Mouse (Mus musculus): ENCODE measurements around the gene Gm40193.

Gm40193 gene

DNA sequence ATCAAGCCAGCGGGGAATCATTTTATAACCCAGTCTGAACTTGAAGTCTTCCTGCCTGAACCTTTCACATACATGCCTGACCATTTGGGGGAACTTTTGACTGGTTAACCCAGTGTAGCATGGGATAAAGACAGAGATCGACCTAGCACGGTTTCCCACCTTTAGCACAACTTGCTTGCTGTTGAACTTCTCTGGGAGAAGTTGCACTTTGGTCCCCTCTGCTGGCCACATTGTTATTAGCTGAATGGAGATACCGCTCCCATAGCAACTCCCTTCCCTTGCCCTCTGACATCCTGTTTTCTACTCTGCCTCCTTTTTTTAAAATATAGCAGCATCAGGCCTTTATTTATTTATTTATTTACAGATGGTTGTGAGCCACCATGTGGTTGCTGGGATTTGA, 26.4 kb downstream of the Gm40193 start:
- peak; percentile 72 for DNase-seq (ENCODE audit: low spot score)

DNA sequence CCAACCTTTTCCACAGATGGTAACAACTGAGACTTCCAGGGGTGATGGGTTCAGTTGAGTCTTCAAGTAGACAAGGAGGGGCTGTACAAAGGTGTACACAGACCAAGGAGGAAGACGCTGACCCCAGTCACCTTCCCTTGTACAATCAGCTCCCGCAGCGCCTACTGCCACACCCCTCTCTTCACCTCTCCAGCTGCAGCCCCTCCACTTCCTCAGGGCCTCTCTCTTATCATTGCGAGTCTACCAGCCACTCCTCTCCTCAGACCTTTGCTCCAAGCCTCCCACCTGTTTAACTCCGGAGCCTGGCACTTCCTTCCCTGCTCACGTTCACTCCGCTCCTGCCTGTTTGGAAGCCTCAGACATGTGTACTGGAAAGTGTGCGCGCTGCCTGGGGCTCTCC, 27.8 kb downstream of the Gm40193 start, which contains the start of gene Tm4sf5:
Gene Tm4sf5, plus strand, starts transcription at position 275 of the 400 bp plus-strand sequence.
- DNase-seq (ENCODE audit: low spot score) = no peak

DNA sequence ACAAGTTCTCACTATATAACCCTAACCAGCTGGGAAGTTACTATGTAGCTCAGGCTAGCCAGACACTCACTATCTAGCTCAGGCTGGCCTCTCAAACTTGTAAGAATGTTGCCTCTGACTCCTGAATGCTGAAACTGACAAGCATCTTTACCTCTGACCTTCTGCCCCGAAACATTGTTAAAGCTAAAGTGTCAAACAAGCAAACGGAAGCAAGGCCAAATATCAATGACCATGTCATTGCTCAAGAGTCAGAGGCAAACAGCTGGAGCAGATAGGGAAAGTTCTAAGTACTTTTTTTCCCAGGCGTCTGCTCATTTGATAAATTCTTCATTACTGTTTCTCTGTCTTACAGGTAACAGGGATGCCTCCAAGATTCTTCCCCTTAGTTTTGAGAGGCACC, 30.7 kb downstream of the Gm40193 start:
- DNase-seq (ENCODE audit: low spot score) = no peak

DNA sequence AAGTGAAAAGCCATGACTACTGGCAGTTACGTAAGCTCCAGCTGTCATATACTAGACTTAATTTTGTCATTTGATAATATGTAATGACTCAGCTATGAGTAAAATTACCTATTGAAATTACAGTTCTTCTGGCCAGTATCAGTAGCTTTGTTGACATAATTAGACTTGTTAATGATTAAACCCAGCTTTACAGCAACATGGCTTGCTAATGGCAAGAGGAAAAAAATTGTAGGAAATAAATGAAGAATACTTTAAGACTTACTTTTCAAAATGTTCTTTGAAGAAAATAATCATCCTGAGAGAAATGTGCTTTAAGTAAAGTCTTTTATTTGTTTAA, 32.3 kb downstream of the Gm40193 start:
- no peak for DNase-seq (ENCODE audit: low spot score)

DNA sequence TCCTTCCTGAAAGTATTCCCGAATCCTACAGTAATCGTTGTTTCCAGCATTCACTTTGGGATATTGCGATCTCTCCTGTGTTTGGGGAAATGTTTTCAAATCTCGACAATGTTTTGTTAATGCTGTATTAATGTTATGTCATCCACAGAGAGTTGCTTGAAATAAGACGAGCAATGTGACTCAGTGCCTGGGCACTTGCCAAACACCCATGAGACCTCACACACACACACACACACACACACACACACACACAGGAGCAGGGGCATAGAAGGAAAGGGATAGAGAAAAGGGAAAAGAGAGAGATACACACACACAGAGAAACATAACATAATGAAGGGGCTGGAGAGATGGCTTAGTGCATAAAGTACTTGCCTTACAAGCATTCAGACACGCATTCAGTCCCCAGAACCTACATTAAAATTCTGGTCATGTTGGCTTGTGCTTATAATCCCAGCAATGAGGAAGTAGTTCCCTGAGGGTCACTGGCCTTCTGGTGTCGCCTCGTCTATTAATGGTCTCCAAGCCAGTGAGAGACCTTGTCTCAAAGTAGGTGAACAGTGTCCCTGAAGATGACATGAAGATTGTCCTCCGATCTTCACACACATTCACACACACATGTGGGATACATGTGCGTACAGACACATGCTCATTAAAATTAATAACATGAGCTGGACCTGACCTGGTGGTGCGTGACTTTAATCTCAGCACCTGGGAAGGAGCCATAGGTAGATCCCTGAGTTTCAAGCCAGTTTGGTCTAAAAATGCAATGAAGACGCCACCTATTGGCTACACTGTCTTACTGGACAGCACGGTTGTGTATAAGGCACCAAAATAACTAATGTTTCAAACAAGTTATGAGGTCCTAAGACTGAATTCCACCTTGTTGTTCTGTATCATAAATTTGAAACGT, 32.9 kb downstream of the Gm40193 start:
- no peak for DNase-seq (ENCODE audit: low spot score)

DNA sequence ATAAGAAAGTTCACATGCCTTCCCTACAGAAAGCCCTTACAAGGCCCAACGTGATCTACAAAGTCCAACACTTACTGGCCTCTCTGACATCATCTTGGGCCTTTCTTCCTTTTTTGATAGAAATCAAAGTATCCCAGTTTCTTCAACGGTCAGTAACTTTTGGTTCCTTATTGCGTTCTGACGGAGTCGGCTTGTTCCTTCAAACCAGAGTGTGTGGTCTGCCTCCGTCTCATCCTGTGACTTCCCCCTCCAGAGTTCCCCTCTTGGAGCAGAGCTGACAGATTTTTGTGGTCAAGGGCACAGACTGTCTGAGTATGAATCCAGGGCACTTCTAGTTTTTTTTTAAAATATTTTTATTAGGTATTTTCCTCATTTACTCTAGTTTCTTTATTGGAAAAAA, 43.1 kb downstream of the Gm40193 start:
- no peak for DNase-seq (ENCODE audit: low spot score)

DNA sequence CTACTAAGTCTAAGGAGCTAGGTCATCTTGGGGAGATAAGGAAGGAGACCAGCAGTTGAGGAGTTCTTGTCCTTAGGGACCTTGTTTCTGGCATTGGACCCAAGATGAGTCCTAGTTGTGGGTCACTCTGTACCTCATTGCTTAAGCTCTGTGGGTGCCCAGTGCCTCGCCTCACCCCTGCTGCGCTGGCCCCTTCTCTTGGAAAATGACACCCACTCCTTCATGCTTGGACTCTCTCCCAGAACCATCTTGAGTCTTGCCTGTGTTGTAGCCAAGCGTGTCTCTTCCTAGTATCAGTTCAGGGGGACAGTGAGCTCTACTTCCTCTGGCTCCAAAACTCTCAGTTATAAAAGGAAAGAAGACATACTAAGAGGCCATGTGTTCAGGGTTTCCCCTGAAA, 43.6 kb downstream of the Gm40193 start:
- no peak for DNase-seq (ENCODE audit: low spot score)

DNA sequence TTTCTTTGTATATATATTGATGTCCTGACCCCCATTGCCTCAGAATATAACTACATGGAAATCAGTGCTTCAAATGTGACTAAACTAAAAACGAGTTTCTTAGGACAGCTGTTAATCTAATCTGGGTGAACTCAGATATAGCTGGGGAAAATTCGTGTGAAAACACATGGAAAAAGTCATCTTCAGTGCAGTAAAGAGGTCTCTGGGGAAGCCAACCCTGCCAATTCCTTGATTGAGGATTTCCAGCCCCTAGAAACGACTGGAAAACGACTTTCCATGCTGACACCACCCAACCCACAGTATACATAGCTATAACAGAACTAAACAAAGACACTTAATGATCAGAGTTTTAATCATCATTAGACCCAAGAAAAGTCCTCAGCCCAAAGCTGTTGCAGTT, 44.9 kb downstream of the Gm40193 start:
- no peak for DNase-seq (ENCODE audit: low spot score)

DNA sequence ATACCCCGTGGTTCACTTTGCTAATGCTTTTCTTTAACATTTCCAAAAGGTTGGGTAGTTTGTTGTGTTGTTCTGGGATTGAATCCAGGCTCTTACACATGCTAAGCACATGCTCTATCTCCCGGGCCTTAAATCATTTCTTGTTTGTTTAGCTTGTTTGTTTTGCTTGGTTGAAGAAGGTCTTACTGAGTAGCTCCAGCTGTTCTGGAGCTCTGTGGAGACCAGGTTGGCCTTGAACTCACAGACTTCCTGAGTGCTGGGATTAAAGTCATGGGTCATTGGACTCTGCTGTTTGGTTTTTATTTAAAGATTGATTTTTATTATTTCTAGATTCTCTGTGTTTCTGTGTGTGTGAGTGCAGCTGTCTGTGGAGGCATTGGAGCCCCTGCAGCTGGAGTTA, 47.2 kb downstream of the Gm40193 start:
- no peak for DNase-seq (ENCODE audit: low spot score)
